Mouse (Mus musculus): ENCODE measurements around the gene Larp1. TPM values are rescaled to one million over a fixed set of nuclear protein-coding genes. Genes with fewer than 3 reads are reported as not detected.

Larp1 gene
- polyA plus RNA-seq, 1 experiment from 2014 or later, result 20.0 TPM

DNA sequence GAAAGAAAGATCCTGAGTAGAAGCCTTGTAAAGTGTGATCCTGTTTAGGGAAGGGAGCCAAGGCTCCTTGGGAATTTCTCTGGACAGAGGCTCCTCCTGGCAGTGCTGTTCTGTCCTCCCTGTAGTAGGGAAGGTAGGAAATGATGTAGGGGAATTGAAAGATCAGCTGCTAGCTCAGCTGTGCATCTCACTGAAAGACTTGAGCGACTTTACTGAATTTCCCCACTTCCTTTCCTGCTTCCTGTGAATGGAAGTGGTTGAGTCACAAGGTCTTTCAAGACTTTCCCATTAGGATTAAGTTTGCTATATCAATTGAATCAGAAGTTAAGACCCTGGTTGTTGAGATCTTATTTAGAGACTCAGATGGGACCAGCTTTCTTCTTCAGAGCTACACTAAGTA is 12.2 kb downstream of the Larp1 start:
- 72% methylated on average over 1 of the region's 1 CpGs for WGBS
- H3K36me3 ChIP-seq, result peaks cover 6% of the 10 kb centered on the region; the same call in 1 of the 2 replicates
- H3K27me3 ChIP-seq (ENCODE audit: low read depth, poor library complexity, severe bottlenecking), result no peaks in the 10 kb centered on the region
- H3K9me3 ChIP-seq (replicated peaks), result no peaks in the 10 kb centered on the region
- no peak overlapping the region for H3K27ac ChIP-seq
- no peak overlapping the region for H3K4me3 ChIP-seq
- H3K4me1 ChIP-seq, result peaks cover 20% of the 10 kb centered on the region
- no peak for DNase-seq (ENCODE audit: low spot score)

DNA sequence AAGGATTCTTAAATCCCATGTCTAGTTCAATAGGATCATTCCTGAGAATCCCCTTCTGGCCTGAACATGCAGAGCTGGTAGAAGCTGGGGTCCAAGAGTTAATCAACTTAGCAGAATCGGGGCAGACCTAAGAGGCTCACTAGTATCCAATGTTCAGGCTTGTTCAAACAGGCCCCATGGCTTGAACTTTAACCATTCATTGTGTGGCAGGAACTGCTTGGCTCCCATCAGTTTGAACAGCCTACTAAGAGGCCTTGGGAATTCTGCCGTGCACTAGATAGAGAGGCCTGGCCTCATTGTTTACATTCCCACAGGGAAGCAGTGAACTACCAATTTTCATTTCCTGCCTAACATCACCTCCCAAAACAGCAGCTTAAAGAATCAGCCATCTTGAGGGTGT is 12.8 kb downstream of the Larp1 start:
- Histone ChIP-seq H3K4me3 (no peak overlapping the region), H3K4me1 (peaks cover 15% of the 10 kb centered on the region), H3K27me3 (ENCODE audit: low read depth, poor library complexity, severe bottlenecking) (no peaks in the 10 kb centered on the region), H3K27ac (no peak overlapping the region), H3K9me3 (replicated peaks) (no peaks in the 10 kb centered on the region), H3K36me3 (peaks cover 6% of the 10 kb centered on the region; the same call in 1 of the 2 replicates)
- no peak for DNase-seq (ENCODE audit: low spot score)
- WGBS, result 50% methylated on average over 2 of the region's 2 CpGs

DNA sequence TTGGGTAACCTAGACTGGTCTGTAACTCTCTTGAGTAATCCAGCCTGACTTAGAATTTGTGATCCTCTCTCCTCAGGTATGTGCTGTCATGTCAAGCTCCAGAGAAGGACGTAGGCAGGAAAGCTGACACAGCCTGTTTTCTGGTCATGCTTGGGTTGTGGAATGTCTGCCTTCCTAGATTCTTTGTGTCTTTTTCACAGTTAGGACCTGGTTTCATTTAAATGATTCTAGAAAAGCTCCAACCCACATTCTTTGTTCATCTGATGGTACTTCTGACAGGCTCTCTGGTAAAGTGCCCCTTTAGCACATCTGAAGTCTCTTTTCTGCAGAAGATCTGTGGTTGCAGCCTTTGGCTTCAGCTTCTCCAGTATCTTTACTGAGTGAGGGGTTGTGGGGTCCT is 15.4 kb downstream of the Larp1 start:
- Histone ChIP-seq H3K4me1 (peaks cover 5% of the 10 kb centered on the region), H3K27me3 (ENCODE audit: low read depth, poor library complexity, severe bottlenecking) (no peaks in the 10 kb centered on the region), H3K27ac (no peak overlapping the region), H3K36me3 (peaks cover 11% of the 10 kb centered on the region), H3K4me3 (no peak overlapping the region), H3K9me3 (replicated peaks) (no peaks in the 10 kb centered on the region)
- no peak for DNase-seq (ENCODE audit: low spot score)
- WGBS, result 90% methylated on average over 1 of the region's 1 CpGs

- no peak for DNase-seq (ENCODE audit: low spot score)
- H3K4me1 ChIP-seq, result peaks cover 5% of the 10 kb centered on the region
- H3K9me3 ChIP-seq (replicated peaks), result no peaks in the 10 kb centered on the region
- no peak overlapping the region for H3K27ac ChIP-seq
- no peaks in the 10 kb centered on the region for H3K27me3 ChIP-seq (ENCODE audit: low read depth, poor library complexity, severe bottlenecking)
- peaks cover 11% of the 10 kb centered on the region for H3K36me3 ChIP-seq
- WGBS, result 88% methylated on average over 2 of the region's 2 CpGs
- no peak overlapping the region for H3K4me3 ChIP-seq
These were observed 15.8 kb downstream of the Larp1 start for GRCm38 (mm10) chr11:58024671-58025070.

DNA sequence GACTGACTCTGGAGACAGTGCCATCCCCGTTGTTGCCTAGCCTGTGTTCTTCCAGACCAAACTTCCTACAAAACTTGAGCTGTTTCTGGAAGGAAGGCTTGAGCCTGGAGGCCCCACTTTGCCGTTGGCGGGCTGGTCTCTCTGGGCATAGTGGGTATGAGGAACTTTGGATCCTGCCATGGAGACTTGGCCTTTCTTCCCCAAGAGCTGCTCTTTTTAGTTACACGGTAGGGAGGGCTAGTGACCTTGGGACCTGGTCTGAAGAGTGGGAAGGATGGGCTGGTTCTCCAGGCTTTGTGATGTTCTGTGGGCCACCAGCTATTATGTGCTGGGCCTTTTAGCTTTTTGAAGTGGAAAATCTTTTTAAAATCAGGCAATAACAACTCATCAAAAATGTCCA is 17.0 kb downstream of the Larp1 start:
- Histone ChIP-seq H3K4me3 (no peak overlapping the region), H3K27ac (no peak overlapping the region), H3K4me1 (peaks cover under 1% of the 10 kb centered on the region), H3K36me3 (peaks cover 5% of the 10 kb centered on the region), H3K27me3 (ENCODE audit: low read depth, poor library complexity, severe bottlenecking) (no peaks in the 10 kb centered on the region), H3K9me3 (replicated peaks) (no peaks in the 10 kb centered on the region)
- no peak for DNase-seq (ENCODE audit: low spot score)
- 89% methylated on average over 4 of the region's 4 CpGs for WGBS

- no peak overlapping the region for H3K27ac ChIP-seq
- H3K4me3 ChIP-seq, result no peak overlapping the region
- H3K9me3 ChIP-seq (replicated peaks), result no peaks in the 10 kb centered on the region
- H3K4me1 ChIP-seq, result peaks cover 2% of the 10 kb centered on the region; the same call in 1 of the 2 replicates
- 75% methylated on average over 3 of the region's 3 CpGs for WGBS
- DNase-seq (ENCODE audit: low spot score), result no peak
- H3K36me3 ChIP-seq, result peaks cover 5% of the 10 kb centered on the region
- no peaks in the 10 kb centered on the region for H3K27me3 ChIP-seq (ENCODE audit: low read depth, poor library complexity, severe bottlenecking)
These were observed 17.5 kb downstream of the Larp1 start for GRCm38 (mm10) chr11:58026337-58026736.

GRCm38 (mm10) chr11:58026860-58027259 is 18.0 kb downstream of the Larp1 start:
- 81% methylated on average over 1 of the region's 1 CpGs for WGBS
- H3K36me3 ChIP-seq, result peaks cover 5% of the 10 kb centered on the region
- DNase-seq (ENCODE audit: low spot score), result no peak
- H3K4me3 ChIP-seq, result no peak overlapping the region
- H3K27me3 ChIP-seq (ENCODE audit: low read depth, poor library complexity, severe bottlenecking), result no peaks in the 10 kb centered on the region
- no peak overlapping the region for H3K27ac ChIP-seq
- H3K9me3 ChIP-seq (replicated peaks), result no peaks in the 10 kb centered on the region
- H3K4me1 ChIP-seq, result peaks cover 6% of the 10 kb centered on the region; the same call in 1 of the 2 replicates

GRCm38 (mm10) chr11:58028981-58029380 is 20.1 kb downstream of the Larp1 start:
- Histone ChIP-seq H3K36me3 (peaks cover 5% of the 10 kb centered on the region), H3K9me3 (replicated peaks) (no peaks in the 10 kb centered on the region), H3K27ac (no peak overlapping the region), H3K27me3 (ENCODE audit: low read depth, poor library complexity, severe bottlenecking) (no peaks in the 10 kb centered on the region), H3K4me1 (peaks cover 6% of the 10 kb centered on the region; the same call in 1 of the 2 replicates), H3K4me3 (no peak overlapping the region)
- no peak for DNase-seq (ENCODE audit: low spot score)
- WGBS, result 92% methylated on average over 1 of the region's 1 CpGs

DNA sequence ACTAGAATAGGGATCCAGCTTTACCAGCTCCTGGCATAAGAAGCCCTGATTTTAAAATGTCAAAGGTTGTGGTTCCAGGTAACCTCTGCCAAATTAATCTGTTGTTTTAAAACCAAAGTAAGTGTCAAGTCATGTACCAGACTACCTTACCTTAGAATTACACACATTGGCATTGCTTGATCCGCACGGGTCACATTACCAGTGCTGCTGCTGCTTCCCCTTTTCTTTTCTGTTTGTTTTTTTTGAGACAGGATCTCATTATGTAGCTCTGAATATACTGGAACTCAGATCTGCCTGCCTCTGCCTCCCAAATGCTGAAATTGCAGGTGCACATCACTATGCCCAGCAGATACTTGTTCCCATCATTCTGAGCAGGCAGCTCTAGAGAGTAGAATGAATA is 21.0 kb downstream of the Larp1 start:
- DNase-seq (ENCODE audit: low spot score), result no peak

DNA sequence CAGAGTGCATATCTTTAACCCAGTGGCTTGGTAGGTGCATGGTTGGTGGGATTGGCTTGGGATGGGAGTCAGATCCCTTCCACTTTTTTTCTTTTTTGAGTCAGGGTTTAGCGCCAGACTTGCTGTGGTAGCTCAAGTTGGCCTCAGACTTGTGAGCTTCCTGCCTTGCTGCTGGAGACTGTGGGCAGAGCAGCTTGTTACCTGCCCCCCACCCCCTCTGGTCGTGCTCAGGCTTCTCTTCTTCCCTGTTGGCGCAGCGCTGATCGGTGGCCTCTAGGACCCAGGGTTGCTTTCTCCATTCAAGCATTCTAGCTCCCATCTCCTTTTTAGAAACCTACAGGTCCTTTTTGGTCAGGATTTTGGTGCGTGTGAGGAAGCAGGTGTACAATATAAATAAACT is 22.3 kb downstream of the Larp1 start:
- H3K4me3 ChIP-seq, result no peak overlapping the region
- H3K9me3 ChIP-seq (replicated peaks), result no peaks in the 10 kb centered on the region
- H3K27me3 ChIP-seq (ENCODE audit: low read depth, poor library complexity, severe bottlenecking), result no peaks in the 10 kb centered on the region
- H3K27ac ChIP-seq, result no peak overlapping the region
- WGBS, result 82% methylated on average over 6 of the region's 6 CpGs
- DNase-seq (ENCODE audit: low spot score), result no peak
- H3K36me3 ChIP-seq, result peaks cover 5% of the 10 kb centered on the region
- H3K4me1 ChIP-seq, result peaks cover 16% of the 10 kb centered on the region; the same call in 1 of the 2 replicates

More for the DNA sequence above, 21.0 kb downstream of the Larp1 start:
- WGBS, result 88% methylated on average over 2 of the region's 2 CpGs
- Histone ChIP-seq H3K9me3 (replicated peaks) (no peaks in the 10 kb centered on the region), H3K27ac (no peak overlapping the region), H3K4me3 (no peak overlapping the region), H3K27me3 (ENCODE audit: low read depth, poor library complexity, severe bottlenecking) (no peaks in the 10 kb centered on the region), H3K4me1 (peaks cover 11% of the 10 kb centered on the region; the same call in 1 of the 2 replicates), H3K36me3 (peaks cover 5% of the 10 kb centered on the region)

- peaks cover 20% of the 10 kb centered on the region; the same call in 1 of the 2 replicates for H3K4me1 ChIP-seq
These were observed 24.8 kb downstream of the Larp1 start for GRCm38 (mm10) chr11:58033635-58034034.

GRCm38 (mm10) chr11:58039027-58039426 is 30.2 kb downstream of the Larp1 start:
- peaks cover 33% of the 10 kb centered on the region for H3K36me3 ChIP-seq
- no peak for DNase-seq (ENCODE audit: low spot score)
- H3K9me3 ChIP-seq (replicated peaks), result no peaks in the 10 kb centered on the region
- 93% methylated on average over 1 of the region's 1 CpGs for WGBS
- H3K27ac ChIP-seq, result no peak overlapping the region
- no peak overlapping the region for H3K4me3 ChIP-seq
- H3K27me3 ChIP-seq (ENCODE audit: low read depth, poor library complexity, severe bottlenecking), result no peaks in the 10 kb centered on the region
- peaks cover 14% of the 10 kb centered on the region; the same call in 1 of the 2 replicates for H3K4me1 ChIP-seq

More at GRCm38 (mm10) chr11:58033635-58034034, 24.8 kb downstream of the Larp1 start:
- no peaks in the 10 kb centered on the region for H3K36me3 ChIP-seq
- DNase-seq (ENCODE audit: low spot score), result no peak
- H3K9me3 ChIP-seq (replicated peaks), result no peaks in the 10 kb centered on the region
- H3K27me3 ChIP-seq (ENCODE audit: low read depth, poor library complexity, severe bottlenecking), result no peaks in the 10 kb centered on the region
- no peak overlapping the region for H3K4me3 ChIP-seq
- WGBS, result 88% methylated on average over 3 of the region's 3 CpGs
- no peak overlapping the region for H3K27ac ChIP-seq

DNA sequence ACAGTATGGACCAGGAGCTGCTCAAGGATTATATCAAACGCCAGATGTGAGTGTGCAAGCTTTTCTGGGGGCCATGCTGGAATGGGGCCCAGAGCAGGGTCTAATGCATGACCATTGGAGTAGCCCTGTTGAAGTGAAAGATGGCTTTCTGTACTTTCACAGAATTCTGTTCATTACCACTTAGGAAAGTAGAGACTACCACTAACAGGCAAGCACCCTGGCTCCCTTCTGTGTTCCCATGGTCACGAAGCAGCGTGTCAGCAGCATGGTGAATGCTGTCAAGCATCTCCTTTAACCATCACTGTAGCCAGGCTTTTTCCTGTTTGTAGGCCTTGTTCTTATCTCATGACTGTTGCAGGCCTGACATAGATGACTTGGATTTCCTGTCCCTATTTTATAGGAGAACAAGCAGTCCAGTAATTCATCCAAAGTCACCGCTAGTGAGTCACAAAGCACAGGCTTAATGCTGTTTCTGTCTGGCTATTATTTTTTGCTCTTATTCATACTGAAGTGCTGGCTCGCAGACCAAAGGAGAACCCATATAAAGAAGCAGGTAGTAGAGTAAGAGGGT is 34.1 kb downstream of the Larp1 start:
- H3K4me1 ChIP-seq, result no peaks in the 10 kb centered on the region

GRCm38 (mm10) chr11:58046438-58046837 is 37.6 kb downstream of the Larp1 start:
- DNase-seq (ENCODE audit: low spot score), result no peak
- peaks cover 91% of the 10 kb centered on the region for H3K36me3 ChIP-seq

More for the DNA sequence above, 34.1 kb downstream of the Larp1 start:
- Histone ChIP-seq H3K4me3 (no peak overlapping the region), H3K27me3 (ENCODE audit: low read depth, poor library complexity, severe bottlenecking) (no peaks in the 10 kb centered on the region), H3K27ac (no peak overlapping the region), H3K9me3 (replicated peaks) (no peaks in the 10 kb centered on the region), H3K36me3 (peaks cover 64% of the 10 kb centered on the region)
- DNase-seq (ENCODE audit: low spot score), result no peak
- WGBS, result 94% methylated on average over 5 of the region's 5 CpGs

More at GRCm38 (mm10) chr11:58046438-58046837, 37.6 kb downstream of the Larp1 start:
- H3K9me3 ChIP-seq (replicated peaks), result no peaks in the 10 kb centered on the region
- no peaks in the 10 kb centered on the region for H3K4me1 ChIP-seq
- no peaks in the 10 kb centered on the region for H3K27me3 ChIP-seq (ENCODE audit: low read depth, poor library complexity, severe bottlenecking)
- H3K4me3 ChIP-seq, result no peak overlapping the region
- no peak overlapping the region for H3K27ac ChIP-seq
- 83% methylated on average over 4 of the region's 4 CpGs for WGBS
